Mouse (Mus musculus): ENCODE measurements around the gene 1810043G02Rik. TPM values are rescaled to one million over a fixed set of nuclear protein-coding genes. Genes with fewer than 3 reads are reported as not detected.
"Not testable (repeated sequence)": the region's sequence is repeated elsewhere in the genome, so short reads cannot be mapped to it uniquely, and the experiment has no call there.

1810043G02Rik gene
- total RNA-seq (2021) (10 to 100 TPM; 19.7 to 23.7 TPM), polyA plus RNA-seq (2012; rRNA removed) (92.1 and 111 TPM in 2 replicates)
- long read RNA-seq, partial matches to known transcripts, result 1 of 7 reads
- long read RNA-seq, other reads (novel, unspliced or antisense), result 6 of 7 reads

DNA sequence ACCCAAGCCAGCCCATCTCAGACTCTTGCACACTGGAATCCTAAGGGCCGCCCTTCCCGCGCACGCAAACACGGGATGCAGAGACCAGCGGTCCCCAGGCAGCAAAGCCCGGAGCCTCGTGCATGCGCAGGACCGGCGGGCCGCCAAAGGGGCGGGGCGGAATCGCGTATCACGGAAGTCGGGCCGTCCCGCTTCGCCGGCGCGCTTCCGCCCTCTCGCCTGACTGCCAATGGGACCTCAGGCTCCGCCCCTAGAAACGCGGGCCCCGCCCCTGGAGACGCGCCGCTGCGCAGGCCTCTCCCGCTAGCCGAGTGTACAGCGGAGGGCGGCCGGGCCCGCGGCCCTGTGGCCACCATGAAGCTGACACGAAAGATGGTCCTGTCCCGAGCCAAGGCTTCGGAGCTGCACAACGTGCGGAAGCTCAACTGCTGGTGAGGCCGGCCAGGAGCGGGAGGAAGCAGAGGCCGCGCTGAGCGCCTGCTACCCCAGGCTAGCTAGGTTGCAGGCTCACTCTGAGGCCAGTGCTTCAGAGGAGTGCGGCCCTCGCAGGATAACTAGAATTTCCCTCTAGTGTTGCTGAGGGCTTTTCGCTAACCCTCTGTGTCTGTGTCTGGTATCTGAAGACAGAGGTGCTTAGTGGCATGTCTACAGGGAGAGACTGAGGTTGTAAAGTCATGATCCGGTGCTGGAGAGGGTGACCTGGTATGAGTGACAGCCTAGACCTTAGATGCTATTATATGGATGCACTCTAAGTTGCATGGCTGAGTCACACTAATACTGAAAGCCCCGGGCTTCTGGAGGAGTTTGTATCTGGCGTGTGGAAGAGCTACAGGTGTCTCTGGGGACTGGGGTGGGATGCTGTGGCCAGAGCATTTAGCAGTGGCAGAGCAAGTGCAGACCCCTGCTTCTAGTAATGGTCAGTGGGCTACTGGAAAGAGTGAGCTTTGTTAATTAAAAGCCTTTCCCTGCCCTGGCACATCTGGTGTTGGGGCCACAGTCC is at the start of gene 1810043G02Rik:
TSS of gene 1810043G02Rik (plus strand) at position 174 of the 1,000 bp plus-strand sequence.
- peak; percentile 100 for DNase-seq

DNA sequence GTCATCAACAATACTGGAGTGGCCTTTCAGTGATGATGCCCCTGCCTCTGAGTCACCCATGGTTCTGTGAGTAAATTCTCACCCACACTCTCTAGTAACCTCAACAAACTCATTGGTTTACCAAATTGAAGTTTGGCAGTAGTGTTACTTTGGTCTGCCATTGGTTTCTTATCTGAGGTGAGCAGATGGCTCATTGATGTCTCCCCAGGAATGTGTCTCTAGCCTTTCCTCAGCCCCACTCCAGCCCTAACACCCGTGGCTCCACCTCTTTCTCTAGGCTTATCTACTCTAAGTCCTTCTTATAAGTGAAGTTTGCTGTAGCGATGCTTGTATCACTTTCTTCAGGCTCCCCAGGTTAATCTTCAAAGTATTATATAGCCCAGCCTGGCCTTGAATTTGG is 38.6 kb upstream of the 1810043G02Rik start:
- peak; percentile 21 for DNase-seq

- DNase-seq, result not testable (repeated sequence)
Measured at GRCm38 (mm10) chr10:77950468-77950867, 27.9 kb upstream of the 1810043G02Rik start.

DNA sequence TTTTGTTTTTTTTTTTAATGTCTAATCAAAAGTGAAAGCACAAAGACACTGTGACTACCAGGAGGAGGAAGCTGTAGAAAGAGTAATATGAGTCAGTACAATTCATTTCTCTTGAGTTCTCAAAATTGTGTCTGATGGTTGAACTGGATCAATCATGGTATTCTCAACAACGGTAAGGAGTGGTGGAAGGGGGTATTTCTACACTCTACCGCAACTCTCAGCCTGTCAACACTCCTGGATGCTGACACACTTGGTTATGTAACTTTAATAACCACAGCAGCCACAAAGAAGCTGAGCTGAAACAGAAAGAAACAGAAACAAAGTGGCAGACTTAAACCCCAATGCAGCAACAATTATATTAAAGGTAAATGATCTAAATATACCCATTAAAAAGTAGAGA is 15.6 kb upstream of the 1810043G02Rik start:
- no peak for DNase-seq

- DNase-seq, result no peak
Measured at GRCm38 (mm10) chr10:77963971-77964370, 14.4 kb upstream of the 1810043G02Rik start.

DNA sequence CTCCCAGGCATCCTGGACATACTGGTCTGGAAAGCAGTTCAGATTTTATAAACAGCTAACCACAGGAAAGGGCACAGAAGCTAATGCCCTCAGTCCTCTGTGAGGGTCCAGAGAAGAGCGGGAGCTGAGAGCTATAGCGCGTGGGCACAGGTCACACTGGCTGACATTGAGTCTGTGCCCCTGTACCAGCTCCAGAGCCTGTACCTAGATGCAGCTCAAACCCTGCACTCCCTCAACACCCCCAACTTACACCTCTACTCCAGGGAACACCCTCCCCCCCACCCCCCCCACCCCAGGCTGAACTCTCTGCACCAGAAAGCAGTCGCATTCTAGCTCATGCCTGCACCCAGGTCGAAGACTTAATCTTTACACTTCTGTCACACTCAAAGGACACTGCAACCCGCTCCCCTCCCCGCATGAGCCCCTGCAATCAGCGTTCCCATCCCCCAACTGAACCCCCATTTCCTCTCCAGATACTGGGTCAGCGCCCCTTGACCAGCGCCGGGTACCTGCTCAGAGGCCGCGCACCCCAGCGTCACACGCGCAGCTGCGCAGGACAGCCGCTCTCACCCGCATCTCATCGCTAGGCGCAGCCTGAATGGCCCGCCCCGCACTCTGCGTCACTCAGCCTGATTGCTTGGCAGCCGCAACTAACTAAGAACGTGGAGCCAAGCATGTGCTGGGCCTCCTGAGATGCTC is 8.9 kb upstream of the 1810043G02Rik start:
- peak; percentile 67 for DNase-seq

DNA sequence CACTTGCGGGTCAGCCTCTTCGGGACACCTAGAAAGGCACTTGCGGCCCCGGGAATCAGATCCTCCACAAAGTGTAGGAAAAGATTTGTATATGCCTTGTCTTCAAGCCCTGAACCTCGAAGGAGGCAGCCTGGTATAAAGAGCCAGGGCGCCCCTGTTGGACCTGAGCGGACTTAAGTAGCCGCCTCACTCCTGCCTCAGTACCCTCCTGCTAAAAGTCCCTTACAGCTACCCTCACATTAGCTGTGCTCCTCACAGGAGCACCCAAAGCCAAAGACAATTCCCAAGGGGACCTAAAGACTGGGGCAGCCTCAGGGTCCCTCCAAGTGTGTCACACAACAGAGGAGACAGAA is 8.4 kb upstream of the 1810043G02Rik start:
- DNase-seq, result no peak

GRCm38 (mm10) chr10:77970481-77970880 is 7.8 kb upstream of the 1810043G02Rik start, which contains the start of gene Trpm2:
TSS of gene Trpm2 (minus strand) at chr10:77970563.
- DNase-seq, result no peak

- no peak for DNase-seq
Measured at GRCm38 (mm10) chr10:77971191-77971590, 7.1 kb upstream of the 1810043G02Rik start.

DNA sequence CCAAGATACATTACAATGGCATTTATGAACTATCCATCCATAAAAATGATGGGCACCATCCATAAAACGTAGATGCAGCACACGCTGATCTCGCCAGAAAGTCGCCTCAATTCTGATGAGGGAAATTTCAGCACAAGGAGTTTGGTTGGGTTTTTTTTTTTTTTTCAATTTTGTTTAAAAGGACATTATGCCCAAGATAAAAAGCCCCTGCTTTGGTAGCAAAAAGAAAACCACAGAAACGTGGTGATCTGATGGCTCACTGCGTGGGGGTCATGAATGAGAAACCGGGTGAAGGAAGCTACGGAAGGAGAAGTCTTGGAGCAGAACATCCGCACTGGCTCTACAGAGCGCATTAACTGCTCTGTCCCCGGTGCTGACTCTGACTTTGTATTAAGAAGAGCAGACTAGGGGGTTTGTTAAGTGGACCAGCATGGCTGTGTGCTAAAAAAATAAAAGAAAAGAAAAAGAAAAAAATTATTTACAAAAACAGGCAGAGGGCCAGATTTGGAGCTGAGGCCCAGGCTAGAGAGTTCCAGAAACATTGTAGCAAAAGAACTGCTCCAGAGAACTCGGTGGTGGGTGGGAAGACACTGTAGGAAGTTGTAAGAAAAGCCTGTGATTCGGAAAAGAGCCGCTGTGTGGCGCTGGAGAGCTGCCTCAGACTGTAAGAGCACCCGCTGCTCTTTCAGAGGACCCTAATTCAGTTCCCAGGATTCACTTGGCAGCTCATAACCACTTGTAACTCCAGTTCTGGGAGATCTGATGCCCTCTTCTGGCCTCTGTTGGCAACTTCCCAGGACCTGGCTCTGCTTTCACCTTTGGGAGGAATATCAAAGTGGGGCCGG is 6.4 kb upstream of the 1810043G02Rik start:
- no peak for DNase-seq

DNA sequence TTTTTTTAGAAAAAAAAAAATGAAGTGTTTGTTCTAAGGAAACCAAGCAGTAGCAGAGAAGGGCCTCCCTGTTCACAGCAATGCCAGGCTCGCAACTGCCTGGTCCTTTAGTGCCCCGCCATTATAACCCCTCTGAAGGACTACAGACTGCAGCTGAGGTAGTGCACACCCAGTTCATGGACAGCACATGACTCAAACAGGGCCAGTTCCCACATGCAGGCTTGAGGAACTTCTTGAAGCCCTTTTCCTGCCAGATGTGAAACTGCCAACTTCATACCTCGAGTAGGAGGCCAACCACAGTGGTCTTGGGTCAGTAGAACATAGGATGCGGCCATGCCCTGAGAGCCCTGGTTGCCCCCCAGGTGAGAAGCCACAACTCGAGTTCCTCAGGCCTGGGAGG is 4.0 kb upstream of the 1810043G02Rik start:
- DNase-seq, result no peak

DNA sequence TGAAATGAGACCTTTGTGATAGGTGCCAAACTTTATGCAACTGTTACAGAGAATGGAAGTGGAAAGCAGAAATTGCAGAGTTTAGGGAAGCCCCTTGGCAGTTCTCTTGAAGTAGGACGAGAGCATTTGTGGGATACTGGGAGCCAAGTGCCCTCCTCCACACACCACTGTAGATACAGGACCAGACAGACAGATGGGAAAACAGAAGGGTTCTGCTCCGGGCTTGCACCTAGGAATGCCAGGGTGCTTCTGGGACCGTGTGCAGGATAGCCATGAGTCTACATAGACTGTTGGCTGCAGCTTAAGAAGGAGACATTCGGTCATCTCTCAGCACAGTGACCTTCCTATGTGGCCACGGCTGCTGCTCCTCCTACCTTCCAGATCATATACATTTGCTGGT is 3.5 kb upstream of the 1810043G02Rik start:
- DNase-seq, result no peak

DNA sequence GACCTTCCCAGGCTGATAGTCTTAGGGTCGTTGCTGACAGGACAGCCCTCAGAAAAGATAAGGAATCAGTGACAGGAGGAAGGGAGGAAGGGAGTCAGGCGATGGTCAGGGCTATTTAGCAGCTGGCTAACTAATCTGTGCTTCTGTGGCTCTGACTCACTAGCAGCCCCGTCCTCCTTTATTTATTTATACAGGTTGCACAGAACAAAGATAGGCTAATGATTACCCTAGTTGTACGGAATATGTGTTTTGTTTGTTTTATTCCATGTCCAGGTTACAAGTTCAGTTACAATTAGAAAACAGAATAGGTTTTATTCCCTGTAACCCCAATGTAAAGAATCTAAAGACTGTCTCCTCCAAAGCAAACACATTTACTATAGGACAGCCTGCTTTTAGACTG is 2.7 kb upstream of the 1810043G02Rik start:
- no peak for DNase-seq

GRCm38 (mm10) chr10:77976458-77977150 is 1.7 kb upstream of the 1810043G02Rik start:
- peak; percentile 33 for DNase-seq

DNA sequence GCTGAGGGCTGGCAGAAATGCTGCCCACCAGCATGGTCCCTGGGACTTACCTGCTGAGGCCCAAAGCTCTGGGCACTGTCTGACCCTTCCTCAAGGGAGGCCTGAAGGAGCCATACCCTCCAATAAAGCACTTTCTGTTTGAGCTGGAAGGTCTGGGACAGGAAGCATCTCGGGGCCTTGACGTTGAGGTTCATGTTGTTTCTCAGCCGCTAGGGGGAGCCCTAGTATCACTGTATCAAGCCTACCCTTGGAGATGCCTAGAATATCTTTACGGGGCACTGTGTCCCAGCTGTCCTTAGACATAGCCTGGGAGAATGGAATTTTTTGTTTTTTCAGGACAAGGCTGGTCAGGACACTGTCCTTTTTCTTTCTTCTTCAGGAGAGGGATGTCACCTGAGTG is 6.3 kb downstream of the 1810043G02Rik start:
- peak; percentile 71 for DNase-seq

GRCm38 (mm10) chr10:77985775-77986174 is 7.5 kb downstream of the 1810043G02Rik start:
- DNase-seq, result no peak

DNA sequence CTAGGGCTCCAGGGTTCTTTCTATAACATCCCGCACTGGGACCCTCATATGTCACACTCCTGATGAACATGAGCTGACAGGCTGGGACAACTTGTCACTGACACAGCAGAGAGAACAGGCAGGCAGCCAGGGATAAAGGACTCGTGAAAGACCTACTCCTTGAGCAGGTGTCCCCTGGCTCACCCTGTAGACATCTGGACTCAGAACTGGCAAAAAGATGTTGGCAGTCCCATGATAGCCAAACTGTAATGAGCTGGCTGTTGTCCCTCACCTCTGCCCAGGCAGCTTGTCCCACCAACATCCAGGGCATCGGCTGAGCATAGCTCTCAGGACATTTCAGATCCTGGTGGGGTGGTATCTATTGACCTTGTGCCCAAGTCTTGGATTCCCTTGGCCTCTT is 17.3 kb downstream of the 1810043G02Rik start:
- DNase-seq, result no peak

- no peak for DNase-seq
Measured at GRCm38 (mm10) chr10:78000200-78000599, 21.9 kb downstream of the 1810043G02Rik start.

- DNase-seq, result no peak
Measured at GRCm38 (mm10) chr10:78001796-78002195, 23.5 kb downstream of the 1810043G02Rik start.

GRCm38 (mm10) chr10:78002316-78002715 is 24.0 kb downstream of the 1810043G02Rik start:
- DNase-seq, result no peak

DNA sequence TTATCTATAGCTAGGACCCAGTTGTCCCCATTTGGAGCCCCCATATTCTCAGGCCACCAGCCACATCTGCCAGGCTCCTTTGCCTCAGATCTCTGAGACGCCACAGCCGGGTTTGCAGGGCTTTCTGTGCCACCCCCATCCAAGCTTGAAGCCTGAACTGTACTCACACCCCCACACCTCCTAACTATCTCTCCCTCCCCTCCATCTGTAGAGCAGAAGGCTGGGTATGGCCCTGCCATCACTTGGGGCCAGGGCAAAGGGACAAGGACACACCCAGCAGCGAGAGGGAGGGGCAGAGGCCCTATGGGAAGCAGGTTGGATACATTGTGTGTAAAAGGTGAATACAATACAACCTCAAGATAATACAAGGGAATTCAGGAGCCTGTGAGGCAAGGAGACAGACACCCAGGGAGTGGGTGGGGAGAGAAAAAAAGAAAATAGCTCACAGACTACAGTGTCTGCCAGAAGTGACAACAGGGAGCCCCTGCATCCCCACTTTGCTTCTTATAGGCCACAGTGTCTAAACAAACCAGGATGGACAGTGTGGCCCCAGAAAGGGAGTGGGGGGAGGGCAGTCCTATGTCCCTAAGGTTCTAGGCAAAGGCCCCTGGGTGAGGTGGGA is 26.3 kb downstream of the 1810043G02Rik start:
- no peak for DNase-seq

All from adrenal gland, adult 2 months (tissue).